Mouse (Mus musculus) thymus, postnatal 14 days (tissue): ENCODE results near the gene Klf13.

Experiments used
- DNase-seq: peaks from one replicate; pipeline ENCODE4 v3.0.0; 2021

Klf13 gene

GRCm38 (mm10) chr7:63938914-63939396 lies at the start of gene Klf13:
TSS of gene Klf13 (minus strand) at chr7:63938915.
- peak; percentile 99 for DNase-seq

DNA sequence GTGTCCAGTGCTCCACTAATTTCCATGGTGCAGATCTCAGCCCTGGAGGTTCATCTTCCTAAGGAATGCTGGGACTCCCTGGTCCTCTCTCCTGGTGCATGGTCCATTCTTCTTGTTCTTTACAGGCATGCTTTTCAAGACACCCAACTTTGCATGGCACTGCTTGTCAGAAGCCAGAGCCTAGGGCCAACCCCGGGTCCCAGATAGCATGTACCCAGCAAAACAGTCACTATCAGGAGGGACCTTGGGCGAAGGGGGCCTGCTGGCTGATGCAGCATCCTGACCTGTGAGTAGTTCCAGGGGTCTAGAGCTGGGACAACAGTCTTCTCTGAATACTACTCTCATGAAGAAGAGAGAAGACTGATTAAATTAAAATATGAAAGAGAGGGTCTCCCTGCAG lies 49.7 kb upstream of the Klf13 start:
- DNase-seq = no peak

DNA sequence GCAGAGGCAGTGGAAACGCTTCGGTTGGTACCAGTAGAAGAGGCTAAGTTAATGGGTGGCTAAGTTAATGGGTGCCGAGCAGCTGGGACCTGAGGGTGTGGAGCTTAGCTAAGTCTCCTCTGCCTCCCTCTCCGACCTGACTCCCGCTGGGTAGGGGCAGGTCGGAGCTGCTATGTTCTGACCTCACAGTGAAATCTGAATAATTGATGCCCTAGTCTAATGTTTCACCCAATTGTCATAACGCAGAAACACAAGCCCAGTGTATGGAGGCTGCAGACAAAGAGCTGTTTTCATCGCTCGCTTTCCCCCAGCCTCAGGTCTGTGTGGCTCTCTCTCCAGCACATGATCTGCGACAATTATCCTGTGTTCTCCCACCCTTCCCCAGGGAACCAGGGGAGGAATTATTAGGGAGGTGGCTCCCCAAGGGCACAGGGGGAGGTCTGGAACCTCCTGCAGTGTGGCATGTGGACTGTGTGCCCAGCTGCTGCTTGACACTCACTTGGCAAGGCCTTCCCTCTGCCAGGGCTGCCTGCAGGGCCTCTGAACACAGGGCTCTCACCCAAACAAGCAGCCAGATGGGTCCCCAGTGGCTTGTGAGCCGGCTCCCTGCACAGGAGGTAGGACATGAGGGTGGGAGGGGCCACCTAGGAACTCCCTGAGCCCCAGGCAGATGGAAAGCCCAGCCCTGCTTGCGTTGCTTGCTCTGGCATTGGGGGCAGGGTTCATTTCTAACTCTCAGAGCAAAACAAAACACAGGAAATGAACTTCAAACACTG lies 47.9 kb upstream of the Klf13 start:
- peak; percentile 92 for DNase-seq

DNA sequence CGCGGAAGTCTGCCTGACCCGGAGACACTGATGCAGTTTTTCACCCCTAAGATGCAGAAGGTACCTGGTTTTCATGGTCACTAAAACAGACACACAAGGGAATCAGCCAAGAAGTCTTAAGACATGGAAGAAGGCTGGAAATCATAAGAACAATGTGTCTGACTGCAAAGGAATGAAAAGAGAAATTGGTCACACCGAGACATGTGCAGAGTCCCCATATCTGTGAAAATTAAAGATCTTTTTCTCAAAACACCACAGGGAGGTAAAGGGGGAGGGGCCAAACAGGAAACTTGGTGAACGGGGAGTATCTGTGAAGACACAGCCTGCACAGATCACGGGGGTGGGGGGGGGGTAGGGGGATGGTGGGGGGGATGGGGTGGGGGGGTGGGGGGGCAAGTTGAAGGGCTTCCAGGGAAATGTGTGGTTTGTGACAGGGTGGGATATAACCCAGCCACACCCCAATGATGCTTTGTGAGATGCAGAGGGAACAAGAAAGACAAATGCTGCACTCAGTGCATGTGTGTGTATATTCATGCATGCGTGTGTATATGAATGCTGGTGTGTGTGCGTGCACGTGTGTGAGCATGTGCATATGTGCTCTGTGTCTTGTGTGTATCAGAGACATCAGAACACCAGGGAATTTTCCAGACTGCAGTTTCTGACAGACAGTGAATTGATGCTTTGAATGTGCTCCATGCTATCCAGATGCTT lies 47.1 kb upstream of the Klf13 start:
- peak; percentile 83 for DNase-seq

- DNase-seq = no peak
Measured at GRCm38 (mm10) chr7:63985266-63985665, 46.6 kb upstream of the Klf13 start.

DNA sequence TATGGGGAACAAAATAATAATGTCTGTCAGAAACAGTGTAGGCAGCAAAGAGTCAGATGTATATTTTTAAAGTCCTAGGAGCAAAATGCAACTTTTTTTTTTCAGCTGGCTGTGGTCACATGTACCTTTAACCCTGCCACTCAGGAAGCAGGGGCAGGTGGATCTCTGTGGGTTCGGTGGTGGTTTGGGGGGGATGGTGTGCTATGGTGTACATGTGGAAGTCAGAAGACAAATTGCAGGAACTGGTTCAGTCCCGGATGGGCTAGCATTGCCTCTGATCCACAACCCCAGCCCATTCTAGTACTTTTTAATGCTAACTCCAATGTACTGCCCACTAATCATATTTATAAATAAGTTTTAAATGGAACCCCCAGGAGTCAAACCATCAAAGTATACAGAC lies 45.6 kb upstream of the Klf13 start:
- DNase-seq = peak; percentile 91

GRCm38 (mm10) chr7:63977631-63978030 lies 38.9 kb upstream of the Klf13 start:
- DNase-seq = no peak

GRCm38 (mm10) chr7:63970986-63971385 lies 32.3 kb upstream of the Klf13 start:
- no peak for DNase-seq

GRCm38 (mm10) chr7:63969941-63970340 lies 31.2 kb upstream of the Klf13 start:
- no peak for DNase-seq

GRCm38 (mm10) chr7:63965635-63966418 lies 27.1 kb upstream of the Klf13 start:
- peak; percentile 51 for DNase-seq

DNA sequence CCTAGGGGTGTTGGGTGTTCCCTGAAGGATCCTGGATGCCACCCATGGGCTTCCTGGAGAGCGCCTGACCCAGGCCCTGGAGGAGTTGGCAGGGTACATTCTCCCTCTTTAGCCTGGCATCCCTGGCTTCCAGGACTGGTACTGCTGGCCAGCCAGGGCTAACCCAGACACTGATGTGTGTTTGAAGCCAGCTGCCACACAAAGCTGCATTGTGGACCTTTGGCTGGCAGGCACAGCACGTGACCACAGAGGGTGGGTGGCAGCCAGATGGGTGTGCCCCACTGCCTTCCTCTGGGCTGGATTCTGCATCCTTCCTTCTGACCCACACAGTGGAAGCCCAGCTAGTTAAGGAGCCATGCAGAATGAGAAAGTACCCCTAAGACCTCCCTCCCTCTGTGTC lies 26.4 kb upstream of the Klf13 start:
- DNase-seq = peak; percentile 45

DNA sequence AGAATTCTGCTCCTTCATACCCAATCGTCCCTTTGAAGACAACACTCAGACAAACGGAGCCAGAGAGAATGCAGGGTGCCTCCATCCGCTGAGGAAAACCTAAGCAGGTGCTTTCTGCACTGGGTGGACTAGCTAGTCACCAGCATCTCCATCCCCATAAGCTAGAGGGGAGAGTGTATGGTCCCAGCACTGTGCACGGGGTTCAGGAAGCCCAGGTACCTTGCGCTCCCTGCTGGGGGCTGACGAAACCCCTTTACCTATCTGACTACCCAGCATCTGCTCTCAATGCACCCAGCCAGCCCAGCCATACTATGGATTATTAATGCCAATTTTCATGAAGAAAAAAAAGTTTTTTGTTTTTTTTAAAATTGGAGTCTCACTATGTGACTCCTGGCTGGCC lies 25.4 kb upstream of the Klf13 start:
- peak; percentile 62 for DNase-seq

- no peak for DNase-seq
Measured at GRCm38 (mm10) chr7:63963632-63964031, 24.9 kb upstream of the Klf13 start.

- DNase-seq = no peak
Measured at GRCm38 (mm10) chr7:63957872-63958640, 19.3 kb upstream of the Klf13 start.

DNA sequence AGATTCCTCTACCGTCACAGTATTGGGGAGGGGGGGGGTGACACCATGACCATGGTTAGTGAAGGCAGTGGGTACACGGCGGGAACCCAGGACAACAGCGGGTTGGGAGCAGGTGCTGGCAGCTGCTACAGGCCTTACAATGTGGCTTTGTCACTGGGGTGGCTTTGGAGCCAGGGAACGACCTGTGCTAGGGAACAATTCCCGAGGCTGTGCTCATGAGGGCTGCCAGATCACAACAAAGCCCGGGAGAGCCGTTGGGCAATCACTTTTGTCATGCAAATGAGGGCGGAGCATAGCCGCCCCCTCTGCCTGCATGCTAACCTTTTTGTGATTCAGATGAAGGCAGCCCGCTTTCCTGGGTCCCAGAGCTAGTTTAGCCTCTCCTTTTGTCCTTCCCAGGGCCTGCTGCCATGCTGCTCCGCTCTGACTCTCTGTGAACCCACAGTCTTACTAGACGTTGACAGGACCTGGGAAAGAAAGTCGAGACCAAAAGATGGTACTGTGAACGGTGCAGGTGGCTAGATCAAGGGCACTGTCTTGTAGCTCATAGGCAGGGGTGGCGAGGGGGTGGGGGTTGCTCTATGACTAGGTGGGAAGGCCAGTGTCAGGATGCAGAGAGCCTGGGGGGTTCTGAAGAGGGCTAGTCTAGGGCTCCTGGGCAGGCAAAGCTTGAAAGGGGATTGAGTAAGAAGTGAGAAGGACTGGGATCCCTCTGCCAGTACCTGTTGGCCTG lies 18.4 kb upstream of the Klf13 start:
- peak; percentile 72 for DNase-seq

DNA sequence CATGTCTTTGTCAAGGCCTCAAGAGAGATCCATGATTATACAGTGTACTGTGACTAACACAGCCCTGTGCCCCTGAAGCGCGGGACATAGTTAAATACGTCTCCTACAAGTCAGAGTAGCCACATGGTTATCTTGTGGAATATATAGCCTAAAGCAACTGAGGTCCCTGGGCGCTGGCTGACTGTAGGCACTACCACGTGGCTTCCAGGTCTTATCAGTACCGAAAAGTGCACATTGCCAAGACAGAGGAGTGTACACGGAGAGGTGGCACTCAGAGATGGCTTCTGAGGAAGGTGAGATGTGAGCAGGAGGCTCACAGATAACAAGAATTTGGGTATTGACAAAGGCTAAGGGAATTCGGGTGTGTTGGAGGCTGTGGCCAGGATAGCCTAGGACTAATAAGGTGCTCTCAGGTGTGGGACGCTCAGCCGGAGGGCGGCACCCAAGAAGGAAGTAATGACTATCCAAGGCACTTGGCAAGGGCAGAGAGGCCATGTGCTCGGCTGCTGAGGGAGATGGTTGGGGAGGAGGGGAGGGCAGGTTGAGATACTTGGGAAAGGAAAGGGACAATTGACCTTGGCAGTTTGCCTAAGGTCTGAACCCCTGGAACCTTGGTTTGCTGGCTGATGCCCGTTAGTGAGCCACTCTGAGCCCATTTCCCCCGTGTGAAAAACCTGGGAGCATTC lies 17.6 kb upstream of the Klf13 start:
- DNase-seq = no peak

DNA sequence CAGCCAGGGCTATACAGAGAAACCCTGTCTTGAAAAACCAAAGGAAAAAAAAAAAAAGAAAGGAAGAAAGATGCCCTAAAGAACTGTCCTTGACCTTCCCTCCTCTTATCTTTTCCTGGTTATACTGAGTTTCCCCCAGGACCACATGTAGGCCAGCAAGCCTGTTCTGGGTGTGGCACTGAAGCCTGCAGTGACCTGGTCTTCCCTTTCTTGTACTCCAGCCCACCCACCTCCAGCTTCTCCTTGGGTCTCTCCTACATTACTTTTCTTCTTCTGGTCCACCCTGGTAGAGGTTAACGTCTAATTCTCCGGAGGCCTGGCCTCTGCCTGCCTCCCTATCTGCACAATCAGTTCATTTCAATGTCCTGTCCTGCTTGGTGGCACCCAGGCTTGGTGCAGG lies 16.7 kb upstream of the Klf13 start:
- DNase-seq = no peak

DNA sequence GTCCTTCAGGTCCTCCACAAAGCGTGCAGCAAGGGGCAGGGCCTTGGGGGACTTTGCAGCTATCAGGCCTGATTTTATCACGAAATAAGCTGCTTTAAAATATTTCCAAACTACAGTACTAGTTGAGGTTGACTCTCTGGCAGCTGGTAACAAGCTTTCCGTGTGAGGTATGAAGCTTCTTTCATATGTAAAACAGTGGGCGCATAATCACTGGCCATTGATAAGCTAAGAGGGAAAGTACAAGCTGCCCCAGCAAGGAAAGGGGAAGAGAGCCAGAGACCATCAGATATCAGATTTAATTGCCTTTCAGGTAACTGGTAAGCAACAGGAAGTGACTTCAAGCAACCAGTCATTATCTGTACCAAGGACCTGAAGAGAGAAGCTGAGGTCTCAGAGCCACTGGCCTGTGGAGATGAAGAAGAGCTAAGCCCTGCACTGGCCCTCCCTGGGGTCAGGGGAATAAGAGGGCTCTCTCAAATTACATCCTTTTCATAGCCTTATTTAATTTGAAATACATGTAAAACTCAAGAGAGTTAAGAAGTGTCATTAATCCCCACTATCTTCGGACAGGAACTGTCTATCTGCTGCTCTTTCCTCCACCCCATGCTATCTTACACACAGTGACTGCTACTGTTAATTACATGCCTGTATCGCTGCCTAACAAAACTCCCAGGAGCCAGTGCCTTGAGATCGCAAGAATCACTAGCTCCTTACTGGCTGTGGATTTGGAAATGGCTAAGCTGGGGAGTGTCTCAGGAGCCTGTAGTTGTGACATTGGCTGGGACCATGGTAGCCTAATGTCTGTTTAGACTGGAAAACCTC lies 13.6 kb upstream of the Klf13 start:
- DNase-seq = no peak

- DNase-seq = no peak
Measured at GRCm38 (mm10) chr7:63950931-63951607, 12.4 kb upstream of the Klf13 start.

DNA sequence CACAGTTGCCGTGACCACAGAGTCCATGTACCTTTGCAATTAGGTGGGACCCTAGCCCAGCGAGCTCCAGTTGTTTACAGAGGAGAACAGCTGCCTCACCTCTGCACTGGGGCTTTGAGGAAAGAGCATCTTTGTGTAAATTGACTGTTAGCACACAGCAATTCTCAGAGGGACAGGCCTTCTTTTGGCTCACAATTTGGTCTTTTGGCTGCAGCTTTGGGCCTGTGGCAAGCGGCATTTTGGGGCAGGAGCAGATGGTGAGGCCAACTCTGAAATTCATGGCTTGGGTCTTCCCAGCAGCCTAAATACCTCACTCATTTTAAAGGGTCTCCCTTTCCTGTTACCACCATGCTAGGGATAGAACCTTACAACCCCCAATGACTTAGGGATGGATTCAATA lies 10.5 kb upstream of the Klf13 start:
- no peak for DNase-seq
